Mouse (Mus musculus) midbrain, embryonic 12.5 days (tissue): Measurements from ENCODE around the gene Syt2. TPM values are rescaled to one million over a fixed set of nuclear protein-coding genes. Genes with fewer than 3 reads are reported as not detected.

ENCODE experiments used
- ATAC-seq: fragments of 200-750 bp; cut with Nextera tagmentation; 2 replicates; pipeline ENCODE4 v1.8.0; 2017; ENCODE audit warnings: low read depth, moderate TSS enrichment, moderate library complexity; ENCODE audit not compliant: low FRiP score
- H3K27ac ChIP-seq: fragments of 300-500 bp; sonication (generic); replicated peaks from 2 replicates; pipeline ENCODE4 v1.5.1; 2016; ENCODE audit warnings: mild to moderate bottlenecking
- H3K27me3 ChIP-seq: fragments of 300-500 bp; sonication (generic); 2 replicates; pipeline ENCODE4 v1.6.1; 2016; ENCODE audit warnings: mild to moderate bottlenecking
- H3K36me3 ChIP-seq: fragments of 300-500 bp; sonication (generic); 2 replicates; pipeline ENCODE4 v1.6.1; 2016
- H3K4me1 ChIP-seq: fragments of 300-500 bp; sonication (generic); 2 replicates; pipeline ENCODE4 v1.6.1; 2016
- H3K4me2 ChIP-seq: fragments of 300-500 bp; sonication (generic); replicated peaks from 2 replicates; pipeline ENCODE4 v1.6.1; 2016; ENCODE audit warnings: mild to moderate bottlenecking, moderate library complexity
- H3K4me3 ChIP-seq: fragments of 300-500 bp; sonication (generic); 2 replicates; pipeline ENCODE4 v1.5.1; 2016; ENCODE audit warnings: mild to moderate bottlenecking
- H3K9ac ChIP-seq: fragments of 300-500 bp; sonication (generic); replicated peaks from 2 replicates; pipeline ENCODE4 v1.6.1; 2016; ENCODE audit warnings: mild to moderate bottlenecking, moderate library complexity
- H3K9me3 ChIP-seq: fragments of 300-500 bp; sonication (generic); 2 replicates; pipeline ENCODE4 v1.6.1; 2016; ENCODE audit warnings: mild to moderate bottlenecking
- WGBS: fragments of 180-500 bp; shearing (Covaris S2); methylation state at CpG from one replicate; pipeline ENCODE4 v1.1.7; 2016; 5-methylcytosine and 5-hydroxymethylcytosine counted together
- polyA plus RNA-seq: library from polyadenylated mRNA; unstranded; fragments of >200 nt; fragmentation: Nextera tagmentation; extraction: Ambion mirVana; gene quantifications from 2 replicates; pipeline ENCODE4 v1.2.1, GENCODE M21; 2016

The Syt2 gene
- polyA plus RNA-seq, 1 experiment from 2014 or later: 2.7 TPM

GRCm38 (mm10) chr1:134708274-134708673 is 61.8 kb downstream of the Syt2 start:
- ATAC-seq: no peak
- Histone ChIP-seq H3K36me3 (no peaks in the 10 kb centered on the region), H3K27ac (no peak overlapping the region), H3K9me3 (no peaks in the 10 kb centered on the region), H3K4me2 (peak overlapping the region; percentile 90), H3K4me3 (peak overlapping the region; percentile 58), H3K4me1 (peaks cover 42% of the 10 kb centered on the region), H3K9ac (peak overlapping the region; percentile 77), H3K27me3 (peaks cover 76% of the 10 kb centered on the region)
- WGBS: 5% methylated on average over 8 of the region's 8 CpGs

- Histone ChIP-seq H3K4me3 (peak overlapping the region; percentile 58), H3K36me3 (no peaks in the 10 kb centered on the region), H3K27me3 (peaks cover 71% of the 10 kb centered on the region), H3K4me2 (peak overlapping the region; percentile 90), H3K9me3 (no peaks in the 10 kb centered on the region), H3K9ac (peak overlapping the region; percentile 77), H3K4me1 (peaks cover 47% of the 10 kb centered on the region), H3K27ac (peak overlapping the region; percentile 4; the same call in 1 of the 2 replicates)
- peak; percentile 45 for ATAC-seq
- under 1% methylated on average over 46 of the region's 46 CpGs for WGBS
Measured at GRCm38 (mm10) chr1:134708801-134709385, 62.4 kb downstream of the Syt2 start.

- Histone ChIP-seq H3K4me2 (peak overlapping the region; percentile 90), H3K9ac (peak overlapping the region; percentile 77), H3K4me1 (peaks cover 55% of the 10 kb centered on the region), H3K36me3 (no peaks in the 10 kb centered on the region), H3K27ac (peak overlapping the region; percentile 4; the same call in 1 of the 2 replicates), H3K27me3 (peaks cover 63% of the 10 kb centered on the region), H3K9me3 (no peaks in the 10 kb centered on the region), H3K4me3 (peak overlapping the region; percentile 58)
- WGBS: 10% methylated on average over 26 of the region's 26 CpGs
- peak; percentile 13; the same call in 1 of the 2 replicates for ATAC-seq
Measured at GRCm38 (mm10) chr1:134709411-134710306, 63.2 kb downstream of the Syt2 start.

GRCm38 (mm10) chr1:134711061-134711460 is 64.6 kb downstream of the Syt2 start:
- H3K27me3 ChIP-seq: peaks cover 50% of the 10 kb centered on the region
- H3K9me3 ChIP-seq: no peaks in the 10 kb centered on the region
- no peaks in the 10 kb centered on the region for H3K36me3 ChIP-seq
- peaks cover 58% of the 10 kb centered on the region for H3K4me1 ChIP-seq
- no peak overlapping the region for H3K4me3 ChIP-seq
- 37% methylated on average over 7 of the region's 7 CpGs for WGBS
- no peak for ATAC-seq
- H3K9ac ChIP-seq: no peak overlapping the region
- peak overlapping the region; percentile 90; the same call in 1 of the 2 replicates for H3K4me2 ChIP-seq
- 0 out of 2 replicates have a peak overlapping the region, but pooled peaks have one; percentile 26 for H3K27ac ChIP-seq

GRCm38 (mm10) chr1:134711653-134712052 is 65.2 kb downstream of the Syt2 start:
- no peak overlapping the region for H3K4me2 ChIP-seq

GRCm38 (mm10) chr1:134712781-134713299 is 66.4 kb downstream of the Syt2 start:
- no peaks in the 10 kb centered on the region for H3K9me3 ChIP-seq
- peak overlapping the region; percentile 86 for H3K27ac ChIP-seq
- H3K4me1 ChIP-seq: peaks cover 58% of the 10 kb centered on the region
- no peak overlapping the region for H3K9ac ChIP-seq
- peaks cover 33% of the 10 kb centered on the region for H3K27me3 ChIP-seq
- no peak overlapping the region for H3K4me2 ChIP-seq
- ATAC-seq: no peak
- no peak overlapping the region for H3K4me3 ChIP-seq
- 68% methylated on average over 9 of the region's 9 CpGs for WGBS
- H3K36me3 ChIP-seq: no peaks in the 10 kb centered on the region

More at GRCm38 (mm10) chr1:134711653-134712052, 65.2 kb downstream of the Syt2 start:
- H3K4me1 ChIP-seq: peaks cover 58% of the 10 kb centered on the region
- H3K27me3 ChIP-seq: peaks cover 45% of the 10 kb centered on the region
- H3K36me3 ChIP-seq: no peaks in the 10 kb centered on the region
- peak overlapping the region; percentile 26; the same call in 1 of the 2 replicates for H3K27ac ChIP-seq
- H3K9me3 ChIP-seq: no peaks in the 10 kb centered on the region
- WGBS: 71% methylated on average over 5 of the region's 5 CpGs
- no peak for ATAC-seq
- H3K9ac ChIP-seq: no peak overlapping the region
- no peak overlapping the region for H3K4me3 ChIP-seq

GRCm38 (mm10) chr1:134713421-134713969 is 67.0 kb downstream of the Syt2 start:
- peak overlapping the region; percentile 19 for H3K4me2 ChIP-seq
- WGBS: 3% methylated on average over 11 of the region's 11 CpGs
- peak overlapping the region; percentile 86 for H3K27ac ChIP-seq
- no peaks in the 10 kb centered on the region for H3K36me3 ChIP-seq
- H3K9me3 ChIP-seq: no peaks in the 10 kb centered on the region
- peaks cover 30% of the 10 kb centered on the region for H3K27me3 ChIP-seq
- peak overlapping the region; percentile 8; the same call in 1 of the 2 replicates for H3K9ac ChIP-seq
- peaks cover 53% of the 10 kb centered on the region for H3K4me1 ChIP-seq
- no peak overlapping the region for H3K4me3 ChIP-seq
- peak; percentile 79 for ATAC-seq

GRCm38 (mm10) chr1:134714166-134714565 is 67.7 kb downstream of the Syt2 start:
- 41% methylated on average over 8 of the region's 8 CpGs for WGBS
- Histone ChIP-seq H3K4me2 (peak overlapping the region; percentile 19; the same call in 1 of the 2 replicates), H3K27me3 (peaks cover 31% of the 10 kb centered on the region), H3K36me3 (no peaks in the 10 kb centered on the region), H3K9me3 (no peaks in the 10 kb centered on the region), H3K4me1 (peaks cover 55% of the 10 kb centered on the region), H3K27ac (peak overlapping the region; percentile 86), H3K4me3 (no peak overlapping the region), H3K9ac (no peak overlapping the region; the same call in 1 of the 2 replicates)
- peak; percentile 7; the same call in 1 of the 2 replicates for ATAC-seq

GRCm38 (mm10) chr1:134715092-134715491 is 68.6 kb downstream of the Syt2 start:
- no peak overlapping the region for H3K9ac ChIP-seq
- H3K4me1 ChIP-seq: peaks cover 52% of the 10 kb centered on the region
- no peaks in the 10 kb centered on the region for H3K36me3 ChIP-seq
- no peak overlapping the region for H3K4me2 ChIP-seq
- WGBS: 63% methylated on average over 5 of the region's 5 CpGs
- ATAC-seq: no peak
- 0 out of 2 replicates have a peak overlapping the region, but pooled peaks have one; percentile 86 for H3K27ac ChIP-seq
- no peak overlapping the region for H3K4me3 ChIP-seq
- H3K27me3 ChIP-seq: peaks cover 21% of the 10 kb centered on the region
- no peaks in the 10 kb centered on the region for H3K9me3 ChIP-seq

- no peak overlapping the region for H3K4me3 ChIP-seq
- no peak for ATAC-seq
- H3K9ac ChIP-seq: no peak overlapping the region
- no peak overlapping the region for H3K27ac ChIP-seq
- no peaks in the 10 kb centered on the region for H3K9me3 ChIP-seq
- peaks cover 14% of the 10 kb centered on the region; the same call in 1 of the 2 replicates for H3K4me1 ChIP-seq
- H3K4me2 ChIP-seq: no peak overlapping the region
- WGBS: 48% methylated on average over 12 of the region's 12 CpGs
- 0 out of 2 replicates have a peak, but pooled peaks cover 10% of the 10 kb centered on the region for H3K27me3 ChIP-seq
- H3K36me3 ChIP-seq: no peaks in the 10 kb centered on the region
Measured at GRCm38 (mm10) chr1:134719718-134720304, 73.3 kb downstream of the Syt2 start.

- Histone ChIP-seq H3K4me2 (no peak overlapping the region), H3K9ac (no peak overlapping the region), H3K4me3 (no peak overlapping the region), H3K4me1 (peaks cover 12% of the 10 kb centered on the region; the same call in 1 of the 2 replicates), H3K9me3 (no peaks in the 10 kb centered on the region), H3K27me3 (0 out of 2 replicates have a peak, but pooled peaks cover 10% of the 10 kb centered on the region), H3K27ac (no peak overlapping the region), H3K36me3 (no peaks in the 10 kb centered on the region)
- ATAC-seq: no peak
- WGBS: 84% methylated on average over 5 of the region's 5 CpGs
Measured at GRCm38 (mm10) chr1:134721486-134721885, 75.0 kb downstream of the Syt2 start.
